Mouse (Mus musculus) lung, adult 2 months (tissue): ENCODE data around the gene Pigw. TPM values are rescaled to one million over a fixed set of nuclear protein-coding genes. Genes with fewer than 3 reads are reported as not detected.

Experiments
- DNase-seq: peaks from one replicate; pipeline ENCODE4 v3.0.0; 2022
- H3K4me1 ChIP-seq: fragments of 200-500 bp; 2 replicates; pipeline ENCODE4 v1.6.1; 2011; ENCODE audit warnings: low read length; ENCODE audit not compliant: control insufficient read depth, insufficient read depth
- H3K4me3 ChIP-seq: fragments of 200-500 bp; replicated peaks from 2 replicates; pipeline ENCODE3; 2011; ENCODE audit warnings: low read depth, mild to moderate bottlenecking, control low read depth, low read length; ENCODE audit errors: extremely low read depth
- CTCF ChIP-seq: fragments of 200-500 bp; IDR thresholded peaks from 2 replicates; pipeline ENCODE4 v1.5.1; 2011; ENCODE audit warnings: mild to moderate bottlenecking, low read length, control low read depth; ENCODE audit not compliant: insufficient read depth
- POLR2A ChIP-seq: fragments of 200-500 bp; IDR thresholded peaks from 2 replicates; pipeline ENCODE4 v1.6.1; 2011; ENCODE audit warnings: low read depth, mild to moderate bottlenecking, control low read depth, low read length, borderline replicate concordance; ENCODE audit errors: extremely low read depth
- WGBS: fragments of 180-500 bp; shearing (Covaris S2); methylation state at CpG from one replicate; pipeline ENCODE4 v1.1.7; 2018; 5-methylcytosine and 5-hydroxymethylcytosine counted together
- polyA plus RNA-seq: library from polyadenylated mRNA; depleted of rRNA; stranded (reverse); fragments of >200 nt; gene quantifications from 2 replicates; pipeline ENCODE4 v1.2.3, GENCODE M21; 2012

Pigw gene
- polyA plus RNA-seq, 1 experiment, result 2.3 TPM

DNA sequence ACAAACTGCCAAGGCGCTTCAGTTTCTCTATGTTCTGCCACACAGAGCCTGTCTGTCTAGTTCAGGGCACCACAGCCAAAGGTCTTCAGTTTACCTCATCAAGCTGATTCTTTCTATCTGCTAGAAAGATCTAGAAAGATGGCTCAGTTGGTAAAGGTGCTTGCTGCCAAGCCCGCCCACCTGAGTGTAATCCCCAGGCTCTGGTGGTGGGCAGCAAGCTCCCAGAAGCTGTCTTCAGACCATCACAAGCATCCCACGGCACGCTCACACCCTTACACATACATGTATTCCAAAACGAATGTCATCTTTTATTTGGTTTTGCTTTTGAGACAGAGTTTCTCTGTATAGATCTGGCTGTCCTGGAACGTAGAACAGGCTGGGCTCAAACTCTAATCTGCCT lies 28.4 kb upstream of the Pigw start:
- WGBS, result 96% methylated on average over 6 of the region's 6 CpGs
- no peak overlapping the region for H3K4me3 ChIP-seq
- DNase-seq, result no peak
- TF ChIP-seq POLR2A, result no peak
- no peak for TF ChIP-seq CTCF
- H3K4me1 ChIP-seq, result no peaks in the 10 kb centered on the region

DNA sequence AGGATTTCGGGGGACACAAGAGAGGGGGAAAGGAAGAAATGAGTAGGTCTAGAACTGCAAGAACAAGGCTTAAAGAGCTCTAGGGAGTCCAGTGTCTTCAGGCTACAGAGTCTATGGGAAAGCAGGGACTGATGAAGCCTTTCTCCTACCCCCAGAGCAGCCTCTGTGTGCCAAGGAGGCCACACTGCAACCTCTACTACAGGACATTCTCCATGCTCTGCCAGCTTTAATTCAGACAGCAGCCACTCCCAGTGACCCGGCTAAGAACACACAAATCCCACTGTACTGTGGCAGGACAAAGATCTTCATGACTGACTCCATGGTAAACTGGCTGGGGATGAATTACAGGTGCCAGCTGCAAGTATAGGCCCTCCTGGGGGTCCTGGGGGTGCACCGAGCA lies 27.0 kb upstream of the Pigw start:
- TF ChIP-seq CTCF (no peak), POLR2A (no peak)
- Histone ChIP-seq H3K4me3 (no peak overlapping the region), H3K4me1 (no peaks in the 10 kb centered on the region)
- DNase-seq, result no peak
- WGBS, result 78% methylated on average over 3 of the region's 3 CpGs

DNA sequence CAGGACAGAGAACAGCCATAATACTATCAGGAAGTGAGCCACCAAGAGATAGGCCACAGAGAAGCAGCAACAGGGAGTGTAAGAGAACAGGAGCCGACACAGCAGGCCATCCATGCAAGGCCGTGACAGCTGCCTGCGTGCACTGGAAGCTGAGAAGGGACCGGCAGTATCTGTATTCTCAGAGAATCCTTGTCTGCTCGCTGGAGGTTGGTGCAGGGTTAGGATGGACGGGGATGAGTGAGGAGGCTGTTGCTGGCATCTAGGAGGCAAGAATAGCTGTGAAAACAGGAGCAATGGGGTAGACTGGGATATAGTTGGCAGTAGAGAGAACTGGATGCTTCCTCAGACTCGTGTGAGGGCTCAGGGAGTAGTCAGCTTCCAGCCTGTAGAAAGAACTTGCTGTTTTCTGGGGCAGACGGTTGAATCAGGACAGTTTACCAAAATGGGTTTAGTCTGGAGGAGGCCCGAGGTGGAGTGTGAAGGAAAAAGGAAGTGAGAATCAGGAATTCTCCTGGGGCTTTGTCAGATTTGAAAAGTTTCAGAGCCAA lies 24.6 kb upstream of the Pigw start:
- no peak for DNase-seq
- 79% methylated on average over 9 of the region's 9 CpGs for WGBS
- Histone ChIP-seq H3K4me1 (no peaks in the 10 kb centered on the region), H3K4me3 (no peak overlapping the region)
- no peak for TF ChIP-seq POLR2A
- TF ChIP-seq CTCF, result no peak

DNA sequence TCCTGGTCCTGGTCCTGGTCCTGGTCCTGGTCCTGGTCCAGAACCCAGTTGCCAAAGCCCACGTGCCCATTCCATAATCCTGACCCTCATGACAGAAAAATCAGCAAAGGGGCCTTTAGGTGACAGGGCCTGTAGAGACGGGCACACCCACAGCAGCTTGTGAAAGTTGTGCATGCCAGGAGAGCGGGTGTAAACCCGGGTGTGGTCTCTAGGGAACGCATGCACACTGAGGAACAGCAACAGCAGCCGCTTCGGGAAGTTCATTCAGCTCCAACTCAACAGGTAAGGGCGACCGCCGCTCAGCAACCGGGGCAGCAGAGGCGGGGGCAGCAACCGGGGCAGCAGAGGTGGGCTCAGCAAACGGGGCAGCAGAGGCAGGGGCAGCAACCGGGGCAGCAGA lies 13.0 kb upstream of the Pigw start:
- TF ChIP-seq POLR2A, result no peak
- TF ChIP-seq CTCF, result no peak
- no peak for DNase-seq
- 81% methylated on average over 15 of the region's 15 CpGs for WGBS
- Histone ChIP-seq H3K4me1 (no peaks in the 10 kb centered on the region), H3K4me3 (no peak overlapping the region)

DNA sequence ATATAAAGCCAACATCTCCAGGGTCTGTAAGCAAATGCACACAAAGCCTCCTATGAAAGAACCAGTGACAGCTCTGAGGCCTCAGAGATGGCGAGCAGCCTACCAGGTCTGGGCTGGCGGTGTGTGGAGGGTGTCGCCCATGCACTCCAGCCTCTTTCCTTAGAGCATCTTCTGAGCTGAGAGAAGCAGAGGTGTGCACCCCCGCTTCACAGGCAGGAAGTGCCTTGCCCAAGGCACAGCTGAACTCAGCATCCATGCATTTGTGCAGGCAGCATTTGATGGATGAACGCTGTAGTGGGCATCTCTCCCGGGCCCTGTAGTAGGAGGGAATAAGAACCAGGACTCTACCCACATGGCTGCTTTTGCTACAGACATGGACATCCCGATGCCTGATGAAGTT lies 11.6 kb upstream of the Pigw start:
- no peak for TF ChIP-seq POLR2A
- no peak for TF ChIP-seq CTCF
- WGBS, result 93% methylated on average over 7 of the region's 7 CpGs
- Histone ChIP-seq H3K4me3 (no peak overlapping the region), H3K4me1 (no peaks in the 10 kb centered on the region)
- no peak for DNase-seq

DNA sequence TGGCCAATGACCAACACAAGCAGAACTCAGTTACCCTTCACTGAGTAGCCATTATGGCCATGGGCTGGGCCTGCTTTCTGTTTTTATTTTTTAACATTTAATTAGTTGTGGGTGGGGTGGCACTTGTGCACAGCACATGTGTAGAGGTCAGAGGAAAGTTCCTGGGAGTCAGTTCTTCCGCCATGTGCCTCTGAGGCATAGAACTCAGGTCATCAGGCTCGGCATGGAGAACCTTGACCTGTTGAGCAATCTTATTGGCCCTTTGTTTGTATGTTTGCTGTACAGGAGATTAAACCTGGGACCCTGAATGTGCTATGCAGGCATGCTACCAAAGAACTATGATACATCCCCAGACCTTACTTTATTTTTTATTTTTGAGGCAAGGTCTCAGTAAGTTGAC lies 9.4 kb upstream of the Pigw start:
- DNase-seq, result no peak
- H3K4me3 ChIP-seq, result no peak overlapping the region
- WGBS, result 94% methylated on average over 2 of the region's 2 CpGs

DNA sequence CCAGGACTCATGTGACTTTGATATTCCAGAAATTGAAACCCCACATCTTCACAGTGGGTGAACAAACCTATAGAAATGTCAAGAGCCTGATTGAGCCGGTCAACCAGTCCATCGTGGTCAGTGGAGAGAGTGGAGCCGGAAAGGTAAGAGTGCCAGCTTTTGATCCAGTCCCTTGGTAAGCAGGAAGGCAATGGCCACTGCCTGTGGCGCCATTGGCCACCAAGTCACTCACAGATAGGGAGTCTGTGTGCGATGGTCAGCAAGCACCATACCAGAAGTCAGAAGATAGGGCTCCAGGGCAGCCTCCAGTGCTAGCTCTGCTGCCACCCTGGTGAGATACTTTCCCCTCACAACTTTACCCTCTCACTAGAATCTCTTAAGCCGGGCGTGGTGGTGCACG lies 7.9 kb upstream of the Pigw start:
- TF ChIP-seq POLR2A (no peak), CTCF (no peak)
- DNase-seq, result no peak
- Histone ChIP-seq H3K4me3 (no peak overlapping the region), H3K4me1 (no peaks in the 10 kb centered on the region)
- 98% methylated on average over 8 of the region's 8 CpGs for WGBS

More for the DNA sequence above, 9.4 kb upstream of the Pigw start:
- TF ChIP-seq CTCF (no peak), POLR2A (no peak)
- no peaks in the 10 kb centered on the region for H3K4me1 ChIP-seq

DNA sequence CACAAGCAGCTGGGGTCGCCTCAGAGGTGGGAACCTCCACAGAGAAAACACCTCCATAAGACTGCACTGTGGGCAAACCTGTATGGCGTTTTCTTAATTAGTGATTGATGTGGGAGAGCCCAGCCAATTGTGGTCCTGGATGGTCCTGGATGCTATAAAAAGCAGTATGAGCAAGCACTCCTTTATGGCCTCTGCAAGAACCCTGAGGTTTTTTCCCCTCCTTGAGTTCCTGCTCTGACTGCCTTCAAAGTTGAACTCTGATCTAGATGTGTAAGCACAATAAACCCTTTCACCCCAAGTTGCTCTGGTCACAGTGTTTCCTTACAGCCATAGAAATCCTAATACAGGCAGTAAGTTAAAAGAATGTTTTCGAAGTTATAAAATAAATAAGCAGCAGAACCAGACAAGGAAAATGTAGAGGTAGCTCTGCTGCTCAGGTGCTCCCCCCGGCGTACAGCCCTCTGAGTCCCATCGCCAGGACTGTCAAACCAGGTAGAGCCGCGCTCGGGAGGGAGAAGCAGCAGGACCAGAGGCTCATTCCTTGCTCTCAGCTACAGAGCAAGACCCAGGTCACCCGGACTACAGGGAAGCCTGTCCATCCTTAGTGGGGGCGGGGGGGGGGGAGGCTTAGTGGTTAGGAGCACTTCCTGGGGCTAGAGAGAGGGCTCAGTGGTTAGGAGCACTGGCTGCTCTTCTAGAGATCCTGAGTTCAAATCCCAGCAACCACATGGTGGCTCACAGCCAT lies 6.9 kb upstream of the Pigw start:
- DNase-seq, result no peak
- TF ChIP-seq POLR2A (no peak), CTCF (no peak)
- Histone ChIP-seq H3K4me1 (no peaks in the 10 kb centered on the region), H3K4me3 (no peak overlapping the region)
- 90% methylated on average over 11 of the region's 11 CpGs for WGBS

DNA sequence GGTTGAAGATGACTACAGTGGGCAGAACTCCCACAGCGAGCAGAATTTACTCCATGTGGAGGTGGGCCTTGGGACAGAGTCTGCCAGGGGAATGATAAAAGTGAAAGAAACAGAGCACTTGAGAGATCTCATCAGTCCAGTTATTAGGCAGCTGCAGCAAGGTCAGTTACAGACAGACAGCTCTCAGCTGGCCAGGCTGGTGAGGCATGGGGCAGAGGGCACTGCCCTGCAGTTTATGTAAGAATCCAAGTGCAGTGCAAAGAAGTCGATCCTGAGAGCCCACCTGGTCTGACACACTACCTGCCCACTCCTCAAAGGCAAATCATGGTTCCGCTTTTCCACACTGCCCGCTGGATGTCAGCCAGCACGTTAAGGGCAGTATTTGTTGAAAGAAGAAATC lies 6.2 kb upstream of the Pigw start:
- Histone ChIP-seq H3K4me1 (no peaks in the 10 kb centered on the region), H3K4me3 (no peak overlapping the region)
- WGBS, result 87% methylated on average over 5 of the region's 5 CpGs
- no peak for DNase-seq
- no peak for TF ChIP-seq CTCF

DNA sequence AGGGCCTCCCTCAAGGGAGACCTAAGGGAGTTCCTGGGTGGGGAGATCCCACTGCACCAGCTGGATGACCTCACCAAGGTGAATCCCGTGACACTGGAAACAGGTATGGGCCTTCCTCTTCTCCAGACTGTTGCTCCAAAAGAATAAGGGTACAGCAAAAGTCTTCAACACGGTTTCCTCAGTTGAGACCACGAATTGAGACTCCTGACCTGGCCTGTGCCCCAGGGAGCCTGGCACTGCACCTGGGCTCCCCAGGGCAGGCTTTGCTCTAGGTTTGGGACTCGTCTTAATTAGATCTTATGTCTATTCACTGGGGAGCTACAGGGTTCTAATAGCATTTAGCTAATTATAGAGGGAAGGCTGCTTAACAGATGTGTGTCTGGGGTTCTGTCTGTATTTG lies 5.2 kb upstream of the Pigw start:
- DNase-seq, result no peak
- Histone ChIP-seq H3K4me3 (no peak overlapping the region), H3K4me1 (peaks cover 2% of the 10 kb centered on the region; the same call in 1 of the 2 replicates)
- TF ChIP-seq POLR2A, result no peak
- no peak for TF ChIP-seq CTCF
- 90% methylated on average over 4 of the region's 4 CpGs for WGBS

DNA sequence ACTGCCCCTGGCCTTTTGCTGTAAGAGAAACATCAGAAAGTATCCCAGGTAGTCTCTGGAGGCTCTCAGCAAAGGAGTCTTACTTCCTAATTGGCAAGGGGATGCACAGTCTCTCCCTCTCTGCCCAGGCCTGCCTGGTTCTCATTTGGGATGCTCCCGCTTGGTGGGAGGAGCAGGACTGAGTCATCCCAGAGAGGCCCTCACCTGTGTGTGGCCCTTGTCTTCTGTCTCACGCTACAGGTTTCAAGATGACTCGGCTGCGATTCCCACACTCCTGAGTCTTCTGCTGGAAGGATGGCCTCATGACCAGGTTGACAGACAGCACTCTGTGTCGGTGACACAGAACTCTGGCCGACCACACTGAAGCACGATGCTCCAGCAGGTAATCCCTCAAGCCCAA lies 2.3 kb upstream of the Pigw start:
- no peak for DNase-seq
- 93% methylated on average over 7 of the region's 7 CpGs for WGBS
- TF ChIP-seq CTCF (no peak), POLR2A (no peak)
- Histone ChIP-seq H3K4me3 (no peak overlapping the region), H3K4me1 (peaks cover 5% of the 10 kb centered on the region; the same call in 1 of the 2 replicates)
